Mouse (Mus musculus) G1E (cell line): ENCODE measurements at regions not wholly inside any gene's neighbourhood (a gene's known extent, or its start where the extent isn't known, plus 50 kb on each side); places are given as distances from the start of the nearest gene placed in this dataset.

Experiments used
- ATAC-seq: 2 replicates; pipeline ENCODE4 v1.8.0; 2016; ENCODE audit warnings: mild to moderate bottlenecking; ENCODE audit not compliant: insufficient number of reproducible peaks, poor library complexity, low FRiP score, severe bottlenecking; ENCODE audit errors: extremely low read depth
- DNase-seq: peaks from one replicate; pipeline ENCODE4 v3.0.0; 2012; ENCODE audit warnings: low spot score
- H3K27me3 ChIP-seq: 2 replicates; pipeline ENCODE4 v1.6.1; 2012; ENCODE audit warnings: mild to moderate bottlenecking, low read length, inconsistent platforms; ENCODE audit not compliant: insufficient read depth
- H3K36me3 ChIP-seq: replicated peaks from 2 replicates; pipeline ENCODE3; 2012; ENCODE audit warnings: mild to moderate bottlenecking, inconsistent platforms
- H3K4me1 ChIP-seq: 2 replicates; pipeline ENCODE4 v1.6.1; 2012; ENCODE audit warnings: low read depth, low read length, inconsistent platforms, mixed read lengths; ENCODE audit not compliant: insufficient read depth
- H3K4me3 ChIP-seq: 2 replicates; pipeline ENCODE4 v1.5.1; 2012; ENCODE audit warnings: low read depth, mild to moderate bottlenecking, inconsistent platforms, low read length, moderate library complexity, mixed read lengths
- H3K9me3 ChIP-seq: replicated peaks from 2 replicates; pipeline ENCODE4 v1.6.1; 2012; ENCODE audit warnings: inconsistent platforms
- CTCF ChIP-seq: IDR thresholded peaks from 2 replicates; pipeline ENCODE4 v1.5.1; 2012; ENCODE audit warnings: low read depth, low read length, inconsistent platforms, mixed read lengths
- GATA1 ChIP-seq: IDR thresholded peaks from 2 replicates; pipeline ENCODE4 v1.6.1; 2012; ENCODE audit warnings: borderline replicate concordance, low read length, inconsistent platforms, mixed read lengths
- GATA2 ChIP-seq: IDR thresholded peaks from 2 replicates; pipeline ENCODE4 v1.6.1; 2012; ENCODE audit warnings: low read depth, low read length, inconsistent platforms, borderline replicate concordance
- POLR2AphosphoS5 ChIP-seq: IDR thresholded peaks from 2 replicates; pipeline ENCODE4 v1.6.1; 2012; ENCODE audit warnings: low read depth, low read length, inconsistent platforms; ENCODE audit not compliant: insufficient replicate concordance
- TAL1 ChIP-seq: conservative IDR thresholded peaks from 2 replicates; pipeline ENCODE4 v1.6.1; 2012; ENCODE audit warnings: low read depth, low read length, inconsistent platforms, mixed read lengths

DNA sequence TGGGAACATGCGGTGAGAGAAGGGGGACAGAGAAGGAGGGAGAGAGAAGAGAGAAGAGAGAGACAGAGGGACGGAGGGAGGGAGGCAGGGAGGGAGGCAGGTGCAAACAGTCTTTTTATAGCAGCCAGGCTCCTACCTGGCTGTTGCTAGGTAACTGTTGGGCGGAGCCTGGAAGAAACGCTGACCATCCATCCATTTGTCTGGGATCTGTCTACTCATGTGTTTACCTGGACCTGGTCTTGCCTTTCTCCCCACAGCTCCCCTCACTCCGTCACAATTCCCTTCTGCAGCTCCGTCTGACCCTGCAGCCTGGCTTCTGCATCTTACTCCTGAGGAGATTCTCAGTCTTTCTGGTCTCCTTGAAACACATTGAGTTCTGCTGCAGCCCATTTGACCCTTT lies 144.5 kb downstream of the Ddx11 start:
- no peak overlapping the region for H3K4me3 ChIP-seq
- H3K27me3 ChIP-seq: no peaks in the 10 kb centered on the region
- no peak for TF ChIP-seq POLR2AphosphoS5
- no peak for TF ChIP-seq GATA1
- no peak for TF ChIP-seq CTCF
- no peak for TF ChIP-seq GATA2
- TF ChIP-seq TAL1: no peak
- no peaks in the 10 kb centered on the region for H3K4me1 ChIP-seq
- no peak for ATAC-seq
- peaks cover 46% of the 10 kb centered on the region for H3K9me3 ChIP-seq
- no peaks in the 10 kb centered on the region for H3K36me3 ChIP-seq
- DNase-seq: no peak

DNA sequence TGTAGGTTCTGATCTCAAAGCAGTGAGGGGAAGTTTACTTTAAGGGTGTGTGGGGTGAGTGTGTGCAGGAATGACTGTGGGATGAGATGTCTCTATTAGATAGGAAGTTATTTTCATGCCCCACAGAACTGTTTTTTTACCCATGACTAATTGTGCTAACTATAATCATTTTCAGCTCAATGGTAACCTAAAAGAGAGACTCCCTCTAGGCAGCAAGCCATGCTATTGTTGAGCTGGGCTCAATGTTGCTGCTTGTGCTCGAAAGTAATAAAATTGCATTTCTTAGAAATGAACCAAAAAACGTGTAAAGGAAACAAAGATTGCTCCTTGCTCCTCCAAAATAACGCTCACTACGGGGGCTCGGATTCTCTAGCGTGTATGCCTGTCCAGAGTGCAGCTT lies 146.2 kb downstream of the Ddx11 start:
- no peaks in the 10 kb centered on the region for H3K36me3 ChIP-seq
- peaks cover 39% of the 10 kb centered on the region for H3K9me3 ChIP-seq
- no peak overlapping the region for H3K4me3 ChIP-seq
- TF ChIP-seq TAL1: no peak
- no peak for TF ChIP-seq CTCF
- no peak for TF ChIP-seq POLR2AphosphoS5
- TF ChIP-seq GATA1: no peak
- TF ChIP-seq GATA2: no peak
- H3K27me3 ChIP-seq: no peaks in the 10 kb centered on the region
- H3K4me1 ChIP-seq: no peaks in the 10 kb centered on the region
- ATAC-seq: no peak
- DNase-seq: no peak

DNA sequence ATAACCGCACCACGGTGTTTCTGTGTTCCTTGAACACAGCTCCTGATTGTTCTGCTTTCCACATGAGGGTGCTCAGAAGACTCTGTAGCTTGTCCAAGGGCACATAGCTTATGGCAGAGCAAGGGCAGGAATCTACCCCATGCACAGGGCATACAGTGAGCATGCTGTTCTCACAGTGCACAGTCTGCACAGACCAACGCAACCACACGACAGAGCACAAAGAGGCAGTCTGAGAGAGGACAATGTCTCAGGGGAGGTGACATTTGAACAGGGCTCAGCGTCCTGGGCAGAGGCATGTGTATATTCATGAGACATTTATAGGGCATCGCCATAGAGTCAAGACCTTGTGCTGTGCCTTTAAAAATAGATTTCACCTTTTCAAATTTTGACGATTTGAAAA lies 148.6 kb downstream of the Ddx11 start:
- Histone ChIP-seq H3K4me3 (no peak overlapping the region), H3K36me3 (no peaks in the 10 kb centered on the region), H3K27me3 (no peaks in the 10 kb centered on the region), H3K4me1 (no peaks in the 10 kb centered on the region), H3K9me3 (peaks cover 37% of the 10 kb centered on the region)
- ATAC-seq: no peak
- no peak for DNase-seq
- TF ChIP-seq GATA2 (no peak), CTCF (no peak), TAL1 (no peak)

DNA sequence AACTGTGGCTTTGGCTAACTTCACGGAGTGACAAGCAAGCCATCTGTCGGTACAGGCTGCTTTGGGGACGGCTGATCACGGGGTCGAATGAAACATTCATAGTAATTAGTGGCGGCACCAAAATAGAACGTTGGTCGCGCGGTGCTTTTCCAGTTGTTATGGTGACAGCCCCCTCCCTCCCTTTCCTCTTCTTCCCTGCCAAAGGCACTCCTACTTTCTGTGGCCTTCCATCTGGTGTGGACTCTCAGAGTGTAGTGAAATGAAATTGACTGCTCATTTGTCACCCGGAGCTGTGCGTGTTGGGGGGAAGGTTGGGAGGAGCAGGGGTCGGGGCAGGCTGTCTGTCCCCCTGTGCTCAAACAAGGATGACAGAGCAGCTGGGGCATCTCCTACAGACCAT lies 153.5 kb downstream of the Ddx11 start:
- Histone ChIP-seq H3K4me1 (no peaks in the 10 kb centered on the region), H3K9me3 (peaks cover 42% of the 10 kb centered on the region), H3K27me3 (no peaks in the 10 kb centered on the region), H3K36me3 (no peaks in the 10 kb centered on the region), H3K4me3 (no peak overlapping the region)
- DNase-seq (no peak), ATAC-seq (no peak)
- TF ChIP-seq CTCF: no peak
- TF ChIP-seq GATA2: no peak
- no peak for TF ChIP-seq TAL1
- no peak for TF ChIP-seq GATA1
- no peak for TF ChIP-seq POLR2AphosphoS5

DNA sequence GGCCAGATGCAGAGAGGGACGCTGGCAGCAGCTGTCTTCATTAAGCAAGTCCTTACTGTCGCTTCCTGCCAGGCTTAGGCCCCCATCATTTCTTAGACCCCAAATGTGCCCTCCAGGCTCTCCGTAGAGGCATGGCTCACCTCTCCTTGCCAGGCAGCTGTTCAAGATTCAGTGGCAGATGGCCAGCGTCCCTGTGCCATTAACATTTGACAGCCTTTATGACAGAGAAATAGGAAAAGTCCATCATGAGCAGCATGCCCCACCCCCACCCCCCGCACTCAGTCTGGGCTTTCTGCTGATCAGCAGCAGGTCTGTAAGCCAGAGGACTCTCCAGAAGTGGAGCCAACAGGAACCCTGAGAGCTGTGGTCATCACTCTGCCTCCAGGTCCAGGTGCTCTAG lies 154.7 kb downstream of the Ddx11 start:
- TF ChIP-seq TAL1 (no peak), GATA2 (no peak), GATA1 (no peak), POLR2AphosphoS5 (no peak), CTCF (no peak)
- Histone ChIP-seq H3K36me3 (no peaks in the 10 kb centered on the region), H3K9me3 (peaks cover 39% of the 10 kb centered on the region), H3K4me3 (no peak overlapping the region), H3K4me1 (no peaks in the 10 kb centered on the region), H3K27me3 (no peaks in the 10 kb centered on the region)
- ATAC-seq (no peak), DNase-seq (no peak)

DNA sequence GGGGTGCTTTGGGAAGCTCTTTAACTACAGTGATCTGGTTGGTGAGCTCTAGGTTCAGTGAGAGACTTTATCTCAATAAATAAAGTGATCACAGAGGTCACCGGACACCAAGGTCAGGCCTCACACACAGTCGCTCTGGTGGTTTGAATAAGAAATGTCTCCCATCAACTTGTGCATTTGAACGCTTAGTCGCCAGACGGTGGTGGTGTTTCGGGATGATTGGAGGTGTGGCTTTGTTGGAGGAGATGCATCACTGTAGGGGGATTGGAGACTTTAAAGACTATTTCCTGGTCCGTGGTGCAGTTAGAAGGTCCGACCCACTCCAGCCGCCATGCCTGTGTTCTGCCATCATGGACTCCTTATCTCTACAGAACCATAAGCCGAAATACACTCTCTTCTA lies 162.0 kb downstream of the Ddx11 start:
- no peak for DNase-seq
- H3K9me3 ChIP-seq: peaks cover 40% of the 10 kb centered on the region
- ATAC-seq: no peak
- TF ChIP-seq GATA2 (no peak), GATA1 (no peak), POLR2AphosphoS5 (no peak), TAL1 (no peak), CTCF (no peak)
- H3K36me3 ChIP-seq: no peaks in the 10 kb centered on the region
- no peaks in the 10 kb centered on the region for H3K27me3 ChIP-seq
- no peak overlapping the region for H3K4me3 ChIP-seq
- no peaks in the 10 kb centered on the region for H3K4me1 ChIP-seq
